Mouse (Mus musculus) limb, embryonic 10.5 days (tissue): ENCODE data around the gene Irf2. TPM values are rescaled to one million over a fixed set of nuclear protein-coding genes. Genes with fewer than 3 reads are reported as not detected.

Experiments used
- DNase-seq: peaks from one replicate; pipeline ENCODE4 v3.0.0-alpha.2; 2017; ENCODE audit warnings: low spot score
- H3K27ac ChIP-seq: fragments of 300-500 bp; sonication (generic); 2 replicates; pipeline ENCODE4 v1.5.1; 2016; ENCODE audit warnings: mild to moderate bottlenecking
- H3K27me3 ChIP-seq: fragments of 300-500 bp; sonication (generic); 2 replicates; pipeline ENCODE4 v1.6.1; 2016; ENCODE audit warnings: low read depth, mild to moderate bottlenecking; ENCODE audit not compliant: poor library complexity, severe bottlenecking
- H3K36me3 ChIP-seq: fragments of 300-500 bp; sonication (generic); 2 replicates; pipeline ENCODE4 v1.6.1; 2016; ENCODE audit warnings: mild to moderate bottlenecking, moderate library complexity
- H3K4me1 ChIP-seq: fragments of 300-500 bp; sonication (generic); 2 replicates; pipeline ENCODE4 v1.6.1; 2016
- H3K4me3 ChIP-seq: fragments of 300-500 bp; sonication (generic); 2 replicates; pipeline ENCODE4 v1.5.1; 2016; ENCODE audit warnings: mild to moderate bottlenecking, moderate library complexity
- H3K9me3 ChIP-seq: fragments of 300-500 bp; sonication (generic); replicated peaks from 2 replicates; pipeline ENCODE4 v1.6.1; 2016; ENCODE audit warnings: mild to moderate bottlenecking
- WGBS: fragments of 180-500 bp; shearing (Covaris S2); methylation state at CpG from one replicate; pipeline ENCODE4 v1.1.7; 2016; 5-methylcytosine and 5-hydroxymethylcytosine counted together
- polyA plus RNA-seq: library from polyadenylated mRNA; unstranded; fragments of >200 nt; fragmentation: Nextera tagmentation; extraction: Ambion mirVana; gene quantifications from 2 replicates; pipeline ENCODE4 v1.2.1, GENCODE M21; 2016

Gene Irf2
- polyA plus RNA-seq: 7.7 and 8.1 TPM in 2 replicates

DNA sequence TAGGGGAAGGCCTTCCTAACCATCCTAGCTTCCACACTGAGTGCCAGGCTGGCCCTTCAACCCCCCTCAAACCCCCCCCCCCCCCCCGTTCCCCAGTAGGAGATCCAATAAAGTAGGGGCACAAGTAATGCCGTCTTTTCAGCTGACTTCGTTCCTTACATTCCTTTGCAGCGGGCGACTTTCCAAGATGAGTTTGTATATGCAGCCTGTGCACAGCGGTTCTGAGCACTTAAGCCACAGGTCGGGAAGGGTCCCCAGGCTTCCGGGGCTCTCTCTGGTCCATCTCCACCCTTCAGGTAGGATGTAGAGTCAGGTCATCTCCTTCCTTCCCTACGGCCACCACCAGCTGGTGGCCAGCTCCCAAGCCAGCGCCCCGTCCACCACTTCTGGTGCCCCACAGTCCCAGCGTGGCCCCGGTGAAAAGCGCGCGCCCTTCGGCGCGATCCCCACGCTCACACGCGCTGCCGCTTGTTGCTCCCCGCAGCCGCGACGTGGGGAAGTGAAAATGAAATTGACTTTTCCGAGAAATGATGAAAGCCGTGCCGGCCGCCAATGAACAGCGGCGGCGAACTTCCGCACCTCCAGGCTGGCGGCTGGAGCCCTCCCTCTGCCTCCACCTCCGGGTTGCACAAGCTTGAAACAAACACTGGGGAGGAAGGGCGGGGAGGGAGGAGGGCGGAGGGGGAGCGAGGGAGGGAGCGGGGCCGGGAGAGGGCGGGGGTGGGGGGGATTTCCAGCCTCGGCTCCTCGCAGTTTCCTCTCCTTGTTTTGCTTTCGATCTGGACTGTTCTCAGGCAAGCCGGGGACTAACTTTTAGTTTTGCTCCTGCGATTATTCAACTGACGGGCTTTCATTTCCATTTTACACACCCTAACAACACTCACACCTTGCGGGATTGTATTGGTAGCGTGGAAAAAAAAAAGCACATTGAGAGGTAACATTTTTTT is at the start of gene Irf2:
Gene Irf2, plus strand, starts transcription at position 730 of the 947 bp plus-strand sequence.
- WGBS: 1% methylated on average over 51 of the region's 51 CpGs
- no peaks in the 10 kb centered on the region for H3K27me3 ChIP-seq
- DNase-seq: peak; percentile 89

DNA sequence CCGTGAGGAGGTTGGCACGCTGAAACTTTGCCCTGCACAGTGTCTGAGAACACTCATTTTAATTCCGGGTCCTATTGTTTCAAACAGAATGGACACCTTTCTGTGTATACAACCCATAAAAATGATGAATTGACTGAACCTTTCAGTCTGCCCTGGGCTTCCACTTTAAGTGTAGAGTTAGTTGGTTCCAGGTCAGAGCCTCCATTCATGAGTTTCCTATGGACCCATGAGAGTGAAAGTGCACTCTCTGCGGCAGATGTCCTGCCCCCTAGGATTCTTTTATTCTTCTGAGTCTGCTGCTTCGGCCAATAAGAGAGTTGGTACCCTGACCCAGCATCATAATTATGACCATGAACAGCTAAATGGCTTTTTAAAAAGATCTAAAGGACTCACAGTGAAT is 49.4 kb upstream of the Irf2 start:
- H3K27ac ChIP-seq: no peak overlapping the region
- peaks cover 10% of the 10 kb centered on the region for H3K4me1 ChIP-seq
- no peak for DNase-seq
- H3K36me3 ChIP-seq: no peaks in the 10 kb centered on the region
- WGBS: 77% methylated on average over 5 of the region's 5 CpGs
- H3K27me3 ChIP-seq: no peaks in the 10 kb centered on the region
- no peak overlapping the region for H3K4me3 ChIP-seq
- no peaks in the 10 kb centered on the region for H3K9me3 ChIP-seq

More for the DNA sequence above, at the start of gene Irf2:
- peaks cover 22% of the 10 kb centered on the region for H3K4me1 ChIP-seq
- H3K27ac ChIP-seq: peak within 1 kb of the TSS; percentile 99
- H3K9me3 ChIP-seq: no peaks in the 10 kb centered on the region
- peak within 1 kb of the TSS; percentile 95 for H3K4me3 ChIP-seq
- H3K36me3 ChIP-seq: no peaks in the 10 kb centered on the region; the same call in 1 of the 2 replicates

DNA sequence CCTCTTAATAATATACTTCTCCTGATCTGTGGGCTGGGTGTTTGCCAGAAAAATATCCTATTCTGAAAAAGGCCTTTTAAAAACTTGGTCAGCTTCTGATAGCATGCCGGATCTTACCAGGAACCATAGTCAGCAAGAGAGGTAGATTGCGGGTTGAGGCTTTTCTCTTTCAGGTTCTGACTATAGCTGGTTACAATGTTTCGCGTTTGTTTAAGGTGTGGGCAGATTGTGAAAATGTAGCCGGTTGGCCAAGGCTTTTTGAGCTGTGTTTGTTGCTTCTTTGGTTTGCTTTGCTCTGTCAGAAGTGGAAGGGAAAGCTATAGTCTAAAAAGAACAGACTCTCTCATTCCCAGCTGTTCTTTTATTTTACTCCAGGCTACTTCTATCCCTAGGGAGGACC is 49.0 kb upstream of the Irf2 start:
- Histone ChIP-seq H3K9me3 (no peaks in the 10 kb centered on the region), H3K36me3 (no peaks in the 10 kb centered on the region), H3K27me3 (no peaks in the 10 kb centered on the region), H3K27ac (no peak overlapping the region), H3K4me3 (no peak overlapping the region), H3K4me1 (peaks cover 10% of the 10 kb centered on the region)
- no peak for DNase-seq
- 84% methylated on average over 5 of the region's 5 CpGs for WGBS

DNA sequence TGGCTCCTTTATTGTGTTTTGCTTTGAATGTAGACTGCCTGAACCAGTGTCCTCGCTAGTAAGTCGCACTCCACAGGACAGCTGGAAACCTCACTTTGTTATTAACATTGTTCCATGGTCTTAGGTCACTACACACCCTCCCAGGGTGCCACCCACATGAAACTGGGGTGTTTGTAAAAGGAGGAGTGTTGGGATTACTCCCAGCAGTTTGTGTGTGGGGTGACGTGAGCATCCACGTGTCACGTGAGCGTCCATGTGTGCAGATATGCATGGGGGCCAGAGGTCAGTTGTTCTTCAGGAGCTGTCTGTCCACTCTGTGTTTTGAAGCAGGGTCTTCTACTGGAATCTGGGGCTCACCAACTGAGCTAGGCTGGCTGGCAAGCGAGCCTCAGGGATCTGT is 48.2 kb upstream of the Irf2 start:
- H3K4me3 ChIP-seq: no peak overlapping the region
- no peaks in the 10 kb centered on the region for H3K27me3 ChIP-seq
- H3K4me1 ChIP-seq: peaks cover 10% of the 10 kb centered on the region
- H3K9me3 ChIP-seq: no peaks in the 10 kb centered on the region
- H3K27ac ChIP-seq: no peak overlapping the region
- no peak for DNase-seq
- H3K36me3 ChIP-seq: no peaks in the 10 kb centered on the region
- WGBS: 84% methylated on average over 7 of the region's 7 CpGs

DNA sequence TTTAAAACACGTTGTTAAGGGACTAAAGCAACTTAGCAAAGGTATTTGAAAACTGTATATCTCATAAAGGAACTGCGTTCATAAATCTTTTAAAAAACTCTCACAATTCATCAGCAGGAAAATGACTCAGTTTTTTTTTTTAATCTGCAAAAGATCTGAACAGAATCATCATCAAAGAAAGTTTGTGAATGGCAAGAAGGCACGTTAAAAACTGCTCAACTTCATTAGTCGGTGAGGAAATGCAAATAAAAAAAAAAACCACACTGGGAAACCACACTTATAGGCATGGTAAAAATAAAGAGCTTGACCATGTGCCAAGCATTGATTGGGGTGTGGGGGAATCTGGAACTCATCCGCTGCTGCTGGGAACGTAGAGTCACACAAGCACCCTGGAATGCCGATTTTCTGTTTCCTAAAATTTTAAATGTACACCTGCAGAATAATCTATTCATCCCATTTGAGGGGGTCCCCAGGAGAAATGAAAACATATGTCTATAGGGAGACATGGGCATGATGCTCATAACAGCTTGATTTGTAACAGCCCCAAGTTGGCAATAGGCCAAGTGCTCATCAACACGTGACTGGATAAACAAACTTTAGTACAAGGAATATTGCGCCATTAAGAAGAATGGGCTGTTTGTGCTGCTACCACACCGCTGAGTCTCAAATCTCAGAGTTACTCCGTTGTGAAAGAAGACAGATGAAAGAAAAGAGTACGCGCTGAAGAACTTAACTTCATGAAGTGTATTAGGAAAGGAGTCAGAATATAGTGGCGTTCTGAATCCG is 43.1 kb upstream of the Irf2 start:
- peaks cover 5% of the 10 kb centered on the region; the same call in 1 of the 2 replicates for H3K4me1 ChIP-seq
- no peaks in the 10 kb centered on the region for H3K36me3 ChIP-seq
- H3K27ac ChIP-seq: no peak overlapping the region
- H3K4me3 ChIP-seq: no peak overlapping the region
- no peak for DNase-seq
- 87% methylated on average over 15 of the region's 15 CpGs for WGBS
- no peaks in the 10 kb centered on the region for H3K9me3 ChIP-seq
- no peaks in the 10 kb centered on the region for H3K27me3 ChIP-seq

DNA sequence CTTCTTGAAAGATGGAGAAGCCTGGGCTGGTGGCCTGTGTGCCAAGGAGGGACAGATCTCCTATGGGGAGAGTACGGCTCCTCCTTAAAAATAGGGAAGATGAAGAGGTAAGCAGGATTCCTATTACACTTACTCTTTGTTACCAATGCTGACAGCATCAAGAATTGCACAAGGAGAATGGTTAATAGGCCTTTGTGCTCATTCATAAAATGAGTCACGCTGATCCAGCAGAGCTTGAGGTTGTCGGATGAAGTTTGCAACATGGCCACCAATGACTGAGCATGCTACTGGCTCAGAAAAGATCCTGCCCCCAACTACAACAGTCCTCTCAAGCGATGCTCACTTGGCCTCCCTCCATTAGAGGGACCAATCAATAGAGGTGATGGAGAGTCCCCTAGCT is 42.0 kb upstream of the Irf2 start:
- no peak for DNase-seq
- no peaks in the 10 kb centered on the region for H3K27me3 ChIP-seq
- no peaks in the 10 kb centered on the region for H3K36me3 ChIP-seq
- no peaks in the 10 kb centered on the region for H3K4me1 ChIP-seq
- no peak overlapping the region for H3K27ac ChIP-seq
- WGBS: 96% methylated on average over 4 of the region's 4 CpGs
- no peak overlapping the region for H3K4me3 ChIP-seq
- no peaks in the 10 kb centered on the region for H3K9me3 ChIP-seq

DNA sequence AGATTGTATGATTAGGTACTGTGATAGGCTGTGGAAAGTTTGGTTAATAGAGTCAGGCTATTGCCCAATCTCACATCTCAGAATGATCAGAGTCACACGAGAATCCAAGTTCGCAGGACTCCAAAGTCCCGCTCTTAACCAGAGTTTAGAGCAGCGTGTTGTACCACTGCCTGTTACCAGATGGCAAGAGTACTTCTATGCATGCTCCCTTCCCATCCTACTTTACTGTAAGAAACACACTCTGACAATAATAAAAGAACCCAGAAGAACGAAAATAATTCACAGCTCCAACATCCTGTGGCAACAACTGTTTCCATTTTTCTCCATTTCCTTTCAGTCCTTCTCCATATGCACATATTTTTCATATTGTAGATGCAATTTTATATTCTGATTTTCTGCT is 41.4 kb upstream of the Irf2 start:
- Histone ChIP-seq H3K27ac (no peak overlapping the region), H3K27me3 (no peaks in the 10 kb centered on the region), H3K9me3 (no peaks in the 10 kb centered on the region), H3K4me3 (no peak overlapping the region), H3K4me1 (no peaks in the 10 kb centered on the region), H3K36me3 (no peaks in the 10 kb centered on the region)
- WGBS: 97% methylated on average over 5 of the region's 5 CpGs
- DNase-seq: no peak

DNA sequence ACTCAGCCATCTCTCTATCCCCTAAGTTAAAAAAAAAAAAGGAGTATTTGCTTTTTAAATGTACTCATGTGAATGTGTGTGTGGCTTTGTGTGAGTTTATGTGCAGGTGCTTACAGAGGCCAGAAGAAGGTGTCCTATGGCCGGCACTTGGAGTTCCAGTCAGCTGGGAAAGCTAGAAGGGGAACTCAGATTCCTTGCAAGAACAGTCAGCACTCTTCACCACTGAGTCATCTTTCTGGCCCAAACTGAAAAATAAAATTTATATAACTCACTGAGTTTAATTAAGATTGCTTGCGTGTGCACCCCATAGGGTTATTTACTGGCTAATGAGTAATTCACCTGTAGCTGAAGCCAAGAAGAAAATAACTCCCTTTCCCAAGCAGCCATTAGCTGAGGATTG is 34.4 kb upstream of the Irf2 start:
- no peak for DNase-seq
- Histone ChIP-seq H3K4me3 (no peak overlapping the region), H3K4me1 (no peaks in the 10 kb centered on the region), H3K27me3 (no peaks in the 10 kb centered on the region), H3K9me3 (no peaks in the 10 kb centered on the region), H3K36me3 (no peaks in the 10 kb centered on the region), H3K27ac (no peak overlapping the region)
- 91% methylated on average over 2 of the region's 2 CpGs for WGBS

DNA sequence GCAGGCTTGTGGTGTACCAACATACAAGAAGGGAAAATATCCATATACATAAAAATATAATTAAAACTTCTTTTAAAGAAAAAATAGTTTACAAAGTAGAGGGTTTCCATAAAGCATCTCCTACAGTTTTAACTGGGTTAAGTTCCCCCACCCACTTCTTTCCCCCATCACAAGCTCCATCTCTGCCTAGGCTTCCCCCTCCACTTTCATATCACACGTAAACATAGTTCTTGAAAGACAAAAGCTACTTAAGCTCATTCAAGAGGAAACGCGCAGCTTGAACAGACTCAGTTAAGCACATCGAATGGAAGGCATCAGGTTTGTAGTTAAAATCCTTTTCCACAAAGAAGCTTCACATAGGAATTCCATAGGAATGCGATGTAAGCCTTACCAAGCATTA is 32.8 kb upstream of the Irf2 start:
- no peak overlapping the region for H3K27ac ChIP-seq
- H3K9me3 ChIP-seq: no peaks in the 10 kb centered on the region
- H3K4me1 ChIP-seq: no peaks in the 10 kb centered on the region
- H3K36me3 ChIP-seq: no peaks in the 10 kb centered on the region
- DNase-seq: no peak
- no peaks in the 10 kb centered on the region for H3K27me3 ChIP-seq
- no peak overlapping the region for H3K4me3 ChIP-seq
- 89% methylated on average over 5 of the region's 5 CpGs for WGBS

DNA sequence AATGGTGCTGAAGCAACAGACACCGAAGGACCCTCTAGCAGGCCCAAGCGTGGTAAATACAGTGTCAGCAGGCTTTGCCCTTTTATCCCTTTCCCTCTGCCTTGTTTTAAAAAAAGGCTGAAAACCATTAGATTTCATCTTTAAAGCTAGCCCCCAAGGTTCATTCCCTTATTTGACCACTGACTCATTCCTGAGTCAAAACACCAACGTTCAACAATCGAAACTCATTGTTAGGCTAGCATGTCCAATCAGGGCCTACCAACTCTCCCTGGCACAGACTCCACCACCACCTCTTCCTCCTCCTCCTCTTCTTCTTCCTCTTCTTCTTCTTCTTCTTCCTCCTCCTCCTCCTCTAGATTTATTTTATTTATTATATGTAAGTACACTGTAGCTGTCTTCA is 30.2 kb upstream of the Irf2 start:
- no peak overlapping the region for H3K27ac ChIP-seq
- H3K4me1 ChIP-seq: no peaks in the 10 kb centered on the region
- H3K9me3 ChIP-seq: no peaks in the 10 kb centered on the region
- H3K27me3 ChIP-seq: no peaks in the 10 kb centered on the region
- WGBS: 91% methylated on average over 4 of the region's 4 CpGs
- no peak for DNase-seq
- H3K4me3 ChIP-seq: no peak overlapping the region
- H3K36me3 ChIP-seq: no peaks in the 10 kb centered on the region

DNA sequence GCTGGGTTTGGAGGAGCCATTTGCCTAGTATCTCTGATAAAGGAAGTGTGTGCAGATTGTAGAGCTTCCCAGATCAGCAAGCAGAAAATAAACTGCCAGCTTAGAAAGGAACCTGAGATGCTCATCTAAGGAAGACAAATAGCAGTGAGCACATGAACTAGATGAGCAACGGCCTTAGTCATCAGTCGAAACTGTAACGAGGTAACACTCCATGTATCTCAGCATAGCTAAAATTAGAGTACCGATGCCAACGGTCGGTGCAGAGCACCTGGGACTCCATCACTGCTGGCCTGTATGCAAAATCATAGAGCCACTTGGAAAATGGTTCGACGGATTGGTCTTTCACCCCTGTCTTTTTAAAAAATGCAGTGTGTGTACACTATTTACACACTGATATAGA is 29.2 kb upstream of the Irf2 start:
- Histone ChIP-seq H3K9me3 (no peaks in the 10 kb centered on the region), H3K27me3 (no peaks in the 10 kb centered on the region), H3K4me3 (no peak overlapping the region), H3K4me1 (no peaks in the 10 kb centered on the region), H3K27ac (no peak overlapping the region), H3K36me3 (no peaks in the 10 kb centered on the region)
- no peak for DNase-seq
- whole genome bisulfite sequencing: 91% methylated on average over 8 of the region's 8 CpGs

DNA sequence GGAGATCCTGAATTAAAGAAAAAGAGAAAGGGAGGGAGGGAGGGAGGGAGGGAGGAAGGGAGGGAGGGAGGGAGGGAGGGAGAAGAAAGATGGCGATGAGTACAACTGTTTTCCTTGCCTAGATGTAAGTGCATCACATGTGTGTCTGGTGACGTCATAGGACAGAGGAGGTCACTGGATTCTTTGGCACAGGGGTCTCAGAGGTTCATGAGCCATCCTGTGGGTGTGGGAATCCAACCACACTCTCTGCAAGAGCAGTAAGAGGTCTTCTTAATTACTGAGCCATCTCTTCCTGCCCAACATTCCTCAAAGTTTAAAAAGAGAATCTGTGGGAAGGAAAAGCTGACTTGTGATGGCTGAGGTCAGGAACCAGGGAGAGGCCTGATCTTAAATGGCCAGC is 28.0 kb upstream of the Irf2 start:
- WGBS: 91% methylated on average over 2 of the region's 2 CpGs
- no peak overlapping the region for H3K4me3 ChIP-seq

DNA sequence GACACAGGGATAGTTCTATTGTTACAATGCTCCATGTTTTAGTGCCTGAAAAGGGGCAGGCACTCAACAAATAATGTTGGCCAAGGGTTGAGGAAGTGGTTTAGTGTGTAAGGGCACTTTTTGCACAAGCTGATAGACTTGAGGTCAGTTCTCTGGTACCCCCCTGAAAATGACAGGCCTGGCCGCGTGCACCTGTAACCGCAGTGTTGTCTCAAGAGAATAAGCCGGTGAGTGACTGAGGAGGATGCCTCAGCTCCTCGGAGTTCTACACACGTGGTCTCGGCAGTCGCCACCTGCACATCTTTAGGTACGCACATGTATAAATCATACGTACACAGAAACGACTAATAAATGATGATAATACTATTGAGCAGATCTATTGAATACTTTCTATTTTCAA is 26.4 kb upstream of the Irf2 start:
- H3K27ac ChIP-seq: no peak overlapping the region
- 93% methylated on average over 11 of the region's 11 CpGs for WGBS
- H3K27me3 ChIP-seq: no peaks in the 10 kb centered on the region

More for the DNA sequence above, 28.0 kb upstream of the Irf2 start:
- H3K36me3 ChIP-seq: no peaks in the 10 kb centered on the region
- H3K9me3 ChIP-seq: no peaks in the 10 kb centered on the region
- no peak for DNase-seq
- H3K27me3 ChIP-seq: no peaks in the 10 kb centered on the region
- peaks cover 5% of the 10 kb centered on the region for H3K4me1 ChIP-seq
- no peak overlapping the region for H3K27ac ChIP-seq

More for the DNA sequence above, 26.4 kb upstream of the Irf2 start:
- Histone ChIP-seq H3K4me1 (peaks cover 7% of the 10 kb centered on the region), H3K4me3 (no peak overlapping the region), H3K36me3 (no peaks in the 10 kb centered on the region), H3K9me3 (no peaks in the 10 kb centered on the region)
- no peak for DNase-seq
